Mouse (Mus musculus) ovary, adult 2 months (tissue): ENCODE measurements around the gene Slc4a3. TPM values are rescaled to one million over a fixed set of nuclear protein-coding genes. Genes with fewer than 3 reads are reported as not detected.

ENCODE experiments used
- polyA plus RNA-seq: library from polyadenylated mRNA; depleted of rRNA; stranded (reverse); fragments of >200 nt; gene quantifications from 2 replicates; pipeline ENCODE4 v1.2.3, GENCODE M21; 2012; rRNA removed

Slc4a3 gene
- 111 and 121 TPM in 2 replicates for polyA plus RNA-seq

DNA sequence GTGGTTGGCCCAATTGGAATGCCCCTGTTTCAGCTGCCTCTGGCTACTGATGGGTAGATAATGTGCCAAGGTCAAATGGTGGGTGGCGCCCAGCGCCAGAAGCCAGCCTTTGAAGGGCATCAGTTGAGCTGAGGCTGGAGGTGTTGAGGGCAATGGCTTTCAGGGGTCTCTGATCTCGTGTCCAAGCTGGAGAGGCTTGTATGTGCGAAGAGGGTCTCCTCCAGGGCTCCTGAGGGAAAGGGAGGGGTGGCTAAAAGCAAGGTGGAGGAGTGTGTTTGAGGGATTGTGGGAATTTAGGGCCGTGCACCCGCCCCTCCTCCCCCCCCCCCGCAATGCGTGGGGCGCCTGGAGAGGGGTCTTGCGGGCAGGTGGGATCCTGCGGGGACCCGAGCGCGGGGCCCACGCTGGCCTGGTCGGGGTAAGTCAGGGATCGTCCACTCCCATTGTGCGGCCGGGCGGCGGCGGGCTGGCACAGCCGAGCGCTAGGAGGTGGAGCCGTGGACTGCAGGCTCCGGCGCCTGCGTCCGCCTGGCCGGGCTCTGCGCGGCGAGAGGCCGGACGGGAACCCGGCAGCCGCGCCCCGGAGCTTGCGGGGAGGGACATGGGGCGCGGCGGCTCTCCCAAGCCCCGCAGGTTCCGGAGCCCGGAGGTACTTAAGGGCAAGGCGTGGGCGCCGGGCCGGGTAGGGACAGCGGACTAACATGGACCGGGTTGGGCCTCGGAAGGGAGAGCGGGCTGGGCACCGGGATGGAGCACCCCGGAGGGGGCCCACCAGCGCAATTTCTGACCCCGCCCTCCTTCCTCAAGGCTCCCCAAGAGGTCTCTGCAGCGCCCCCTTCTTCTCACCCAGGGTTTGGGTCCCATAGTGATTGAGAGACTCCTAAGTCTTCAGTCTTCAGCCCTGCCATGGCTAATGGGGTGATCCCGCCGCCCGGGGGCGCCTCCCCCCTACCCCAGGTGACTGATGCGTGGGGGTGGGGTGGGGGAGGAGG lies at the start of gene Slc4a3:
Gene Slc4a3, plus strand, starts transcription at position 302 of the 992 bp plus-strand sequence.

DNA sequence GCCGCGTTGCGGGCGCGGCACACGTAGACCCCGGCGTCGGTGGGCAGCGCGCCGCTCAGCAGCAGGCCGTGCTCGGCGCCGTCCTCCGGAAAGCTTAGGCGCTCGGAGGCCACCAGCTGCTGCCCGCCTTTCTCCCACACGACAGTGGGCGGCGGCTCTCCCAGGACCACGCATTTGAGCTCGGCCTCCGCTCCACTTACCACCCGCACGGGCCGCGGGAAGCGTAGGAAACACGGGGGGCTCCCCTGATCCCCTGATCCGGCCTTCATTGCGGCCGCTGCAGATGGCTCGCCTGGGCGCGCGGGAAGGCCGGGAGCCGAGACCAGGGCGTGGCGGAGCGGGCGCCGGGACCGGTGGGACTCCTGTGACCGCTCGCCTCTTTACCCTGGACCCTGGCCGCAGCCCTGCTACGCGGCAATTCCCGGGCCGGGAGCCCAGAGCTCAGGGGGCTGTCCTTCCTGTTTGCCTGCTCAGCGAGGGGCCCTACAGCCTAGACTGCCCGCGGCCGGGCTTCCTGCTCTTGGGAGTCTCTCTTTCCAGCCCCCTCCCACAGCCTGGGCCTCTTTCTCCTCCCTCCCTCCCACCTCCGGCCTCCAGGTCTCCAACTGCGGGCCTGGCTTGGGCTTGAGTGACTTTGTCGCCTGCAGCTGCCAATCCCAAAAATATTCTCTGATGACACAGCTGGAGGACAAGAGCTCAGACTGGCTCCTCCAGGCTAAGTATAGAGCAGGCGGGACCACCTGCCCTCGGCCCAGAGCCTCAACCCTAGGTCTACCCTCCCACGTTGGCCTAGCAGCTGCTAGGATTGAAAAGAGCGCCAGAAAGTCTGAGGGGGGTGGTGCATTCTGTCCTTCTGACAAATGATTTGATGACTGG lies 39.9 kb upstream of the Slc4a3 start, which contains the start of gene Obsl1:
Gene Obsl1, minus strand, starts transcription at position 497 of the 876 bp plus-strand sequence.

DNA sequence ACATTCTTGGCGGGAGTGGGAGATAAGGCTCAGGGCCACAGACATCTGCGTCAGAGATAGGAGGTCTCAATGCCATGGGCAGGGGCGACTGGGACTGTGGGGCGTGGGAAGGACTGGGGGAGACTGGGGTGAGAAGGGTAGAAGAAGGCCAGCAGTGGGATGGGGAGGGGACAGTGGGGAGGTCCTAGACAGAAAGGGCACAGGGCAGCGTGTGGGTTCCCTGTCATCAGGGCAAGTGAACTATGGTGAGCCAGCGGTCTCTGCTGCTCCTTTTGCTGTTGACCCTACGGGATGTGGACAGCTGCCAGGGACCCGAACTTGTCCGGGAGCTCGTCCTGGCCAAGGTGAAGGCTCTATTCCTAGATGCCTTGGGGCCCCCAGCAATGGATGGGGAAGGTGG lies 39.1 kb upstream of the Slc4a3 start, which contains the start of gene Inha:
Gene Inha, plus strand, starts transcription at position 72 of the 400 bp plus-strand sequence.

DNA sequence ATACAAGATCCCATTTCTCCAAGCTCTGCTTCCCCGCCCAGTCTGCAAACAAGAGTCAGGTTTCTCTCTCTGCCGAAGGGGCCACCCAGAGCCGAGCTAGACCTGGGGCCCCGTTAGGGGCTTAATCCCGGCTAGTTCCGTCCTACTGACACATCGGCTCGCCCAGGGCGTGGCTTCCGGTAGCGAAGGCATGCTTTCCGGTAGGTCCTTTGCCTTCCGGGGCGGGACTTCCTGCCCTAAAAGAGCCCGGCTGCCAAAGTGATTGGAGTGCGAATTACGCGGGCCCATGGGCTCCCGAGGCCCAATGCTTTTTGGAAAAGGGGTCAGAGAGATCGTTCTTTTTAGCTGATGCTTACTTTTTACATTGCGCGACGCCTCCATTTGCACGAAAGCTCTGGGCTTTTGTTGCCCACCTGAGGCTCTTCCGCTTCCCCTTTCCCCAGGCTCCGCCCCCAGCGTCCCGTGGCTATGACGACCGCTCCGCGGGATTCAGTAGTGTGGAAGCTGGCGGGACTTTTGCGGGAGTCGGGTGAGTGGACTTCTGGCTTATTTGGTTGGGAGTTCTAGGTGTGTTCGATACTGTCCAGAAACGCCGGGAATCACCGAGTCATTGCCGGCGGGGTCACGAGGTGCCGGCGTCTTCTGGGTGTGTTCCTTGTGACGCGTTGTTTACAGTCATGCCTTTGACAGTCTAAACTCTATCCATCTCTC lies 24.6 kb upstream of the Slc4a3 start, which contains the start of gene Stk11ip:
Gene Stk11ip, plus strand, starts transcription at position 209 of the 711 bp plus-strand sequence.

Other genes starting within 250 kb of the Slc4a3 start
- 237 and 252 TPM in 2 replicates for gene Dnpep, start 228.3 kb upstream of the Slc4a3 start, polyA plus RNA-seq
- 181 and 202 TPM in 2 replicates for gene Des, start 185.9 kb upstream of the Slc4a3 start, polyA plus RNA-seq
- gene Speg, start 171.0 kb upstream of the Slc4a3 start, polyA plus RNA-seq, result 97.8 and 125 TPM in 2 replicates
- gene Gmppa, start 110.3 kb upstream of the Slc4a3 start, polyA plus RNA-seq, result 156 and 167 TPM in 2 replicates
- 2.7 and 3.4 TPM in 2 replicates for gene Asic4, start 95.8 kb upstream of the Slc4a3 start, polyA plus RNA-seq
- 297 and 402 TPM in 2 replicates for gene Chpf, start 67.0 kb upstream of the Slc4a3 start, polyA plus RNA-seq
- gene Tmem198, start 66.7 kb upstream of the Slc4a3 start, polyA plus RNA-seq, result 8.4 and 10.4 TPM in 2 replicates
- gene Obsl1, start 39.8 kb upstream of the Slc4a3 start, polyA plus RNA-seq, result 725 and 800 TPM in 2 replicates
- gene Inha, start 39.2 kb upstream of the Slc4a3 start, polyA plus RNA-seq, result 6,588 and 7,990 TPM in 2 replicates
- gene Stk11ip, start 24.7 kb upstream of the Slc4a3 start, polyA plus RNA-seq, result 79.7 and 93.7 TPM in 2 replicates